ENCODE assay signal across 17 mouse cellular contexts in the genomic region with DNA sequence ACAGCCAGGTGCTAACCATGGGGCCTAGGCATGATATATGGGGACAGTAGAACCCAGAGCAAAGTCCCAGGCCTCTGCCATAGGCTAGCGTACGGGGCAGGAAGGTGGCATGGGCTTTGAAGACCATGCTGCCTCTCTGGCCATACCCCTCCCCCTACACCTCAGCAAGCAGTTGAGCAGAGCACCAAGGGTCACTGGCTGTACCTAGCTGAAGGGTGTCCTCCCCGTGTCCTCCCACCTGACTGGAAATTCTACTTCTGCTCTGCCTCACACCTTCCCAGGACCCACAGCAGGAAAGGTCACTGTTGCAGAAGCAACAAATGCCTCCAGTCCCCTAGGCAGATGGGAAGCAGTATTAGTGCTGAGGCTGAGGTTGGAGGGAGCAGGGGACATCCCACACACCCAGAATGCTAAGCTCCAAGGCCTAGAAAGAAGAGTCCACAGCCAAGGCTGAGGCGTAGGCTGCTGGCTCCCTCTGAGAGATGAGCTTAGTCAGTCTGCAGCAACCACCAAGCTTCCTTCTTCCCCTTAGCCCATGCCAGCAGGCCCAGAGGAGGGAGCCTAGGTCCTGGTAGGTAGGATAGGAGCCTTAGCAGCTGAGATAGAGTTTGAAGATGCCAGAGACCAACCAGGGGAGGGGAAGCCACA. TPM values are rescaled to one million over a fixed set of nuclear protein-coding genes. Genes with fewer than 3 reads are reported as not detected.
DNase-seq lines count a peak whose midpoint lies in the region; ATAC-seq and TF ChIP-seq lines count a peak whose summit lies in the region.
"Had no signal": no experiment of that assay in that cellular context is flagged by ENCODE, and none has a peak within 500 bp of the region (broad histone marks: within the 10 kb centered on the region; RNA-seq: fewer than 3 reads in every experiment).

No protein-coding gene starts in this region.

- H3K4me2 ChIP-seq in forebrain, embryonic 13.5 days, result no peak overlapping the region
- H3K4me2 ChIP-seq in forebrain, embryonic 14.5 days (ENCODE audit: low read length), result no peak overlapping the region
- 0 out of 2 replicates have a peak overlapping the region, but pooled peaks have one; percentile 10 for H3K4me2 ChIP-seq in kidney, embryonic 16.5 days (replicated peaks; ENCODE audit: low read depth, low read length)
- H3K4me2 ChIP-seq in embryonic facial prominence, embryonic 13.5 days, result no peak overlapping the region
- peak overlapping the region; percentile 98 for H3K4me2 ChIP-seq in liver, embryonic 14.5 days (ENCODE audit: low read depth)
- H3K4me2 ChIP-seq: embryonic facial prominence, embryonic 15.5 days; lung, embryonic 15.5 days had no signal

- no peak for TF ChIP-seq CTCF in liver, embryonic 14.5 days (IDR thresholded peaks at IDR 0.05; ENCODE audit: low read depth)

- H3K9ac ChIP-seq in forebrain, embryonic 13.5 days, result 0 out of 2 replicates have a peak overlapping the region, but pooled peaks have one; percentile 16
- H3K9ac ChIP-seq in forebrain, embryonic 14.5 days (ENCODE audit: low read length), result no peak overlapping the region
- H3K9ac ChIP-seq in kidney, embryonic 16.5 days (replicated peaks; ENCODE audit: low read length), result 0 out of 2 replicates have a peak overlapping the region, but pooled peaks have one; percentile 8
- peak overlapping the region; percentile 6; the same call in 1 of the 2 replicates for H3K9ac ChIP-seq in embryonic facial prominence, embryonic 13.5 days
- H3K9ac ChIP-seq in liver, embryonic 14.5 days (replicated peaks), result peak overlapping the region; percentile 32; the same call in 1 of the 2 replicates
- H3K9ac ChIP-seq: embryonic facial prominence, embryonic 15.5 days; hindbrain, embryonic 15.5 days; lung, embryonic 15.5 days had no signal

- H3K4me3 ChIP-seq in forebrain, embryonic 13.5 days, result no peak overlapping the region
- H3K4me3 ChIP-seq in forebrain, embryonic 14.5 days (ENCODE audit: low read depth, low read length), result no peak overlapping the region
- H3K4me3 ChIP-seq in kidney, embryonic 16.5 days (ENCODE audit: low read length), result no peak overlapping the region
- H3K4me3 ChIP-seq in embryonic facial prominence, embryonic 13.5 days, result no peak overlapping the region
- H3K4me3 ChIP-seq in liver, embryonic 14.5 days (ENCODE audit: insufficient read depth in 1 of 2, low read depth in 2 of 2, low read length in 2 of 2), result 0 out of 4 replicates have a peak overlapping the region, but pooled peaks have one; percentile 2 to 8
- H3K4me3 ChIP-seq: embryonic facial prominence, embryonic 15.5 days; hindbrain, embryonic 15.5 days; lung, embryonic 15.5 days had no signal

- no peak for TF ChIP-seq EP300 in liver, embryonic 14.5 days (IDR thresholded peaks at IDR 0.05; ENCODE audit: low read depth)

- DNase-seq in forebrain, embryonic 14.5 days (ENCODE audit: low spot score), result no peak
- no peak for DNase-seq in kidney, postnatal 10 days
- DNase-seq in liver, embryonic 14.5 days (ENCODE audit: low read depth in 3 of 3, low spot score in 3 of 3), result no peak
- DNase-seq in thymus, postnatal 14 days, result no peak
- no peak for DNase-seq in spleen, postnatal 10 days (ENCODE audit: low spot score in 2 of 2)
- DNase-seq: adrenal gland, postnatal 25 days; B cell, adult 2 months; cerebellum, adult 2 months; gastrocnemius, postnatal 14 days; layer of hippocampus, postnatal 36 days had no signal

- no peak overlapping the region for H3K27ac ChIP-seq in forebrain, embryonic 13.5 days
- H3K27ac ChIP-seq in forebrain, embryonic 14.5 days (ENCODE audit: low read depth, low read length), result no peak overlapping the region
- H3K27ac ChIP-seq in kidney, embryonic 16.5 days (ENCODE audit: low read length), result no peak overlapping the region
- H3K27ac ChIP-seq in embryonic facial prominence, embryonic 13.5 days, result no peak overlapping the region
- peak overlapping the region; percentile 82 for H3K27ac ChIP-seq in liver, embryonic 14.5 days
- H3K27ac ChIP-seq: embryonic facial prominence, embryonic 15.5 days; hindbrain, embryonic 15.5 days; lung, embryonic 15.5 days had no signal

- peaks cover 42% of the 10 kb centered on the region for H3K4me1 ChIP-seq in forebrain, embryonic 13.5 days
- H3K4me1 ChIP-seq in forebrain, embryonic 14.5 days (ENCODE audit: control insufficient read depth, insufficient read depth, low read length), result peaks cover 14% of the 10 kb centered on the region
- peaks cover 37% of the 10 kb centered on the region for H3K4me1 ChIP-seq in kidney, embryonic 16.5 days (ENCODE audit: insufficient read depth, low read length)
- peaks cover 38% of the 10 kb centered on the region for H3K4me1 ChIP-seq in embryonic facial prominence, embryonic 13.5 days
- peaks cover 52 to 57% of the 10 kb centered on the region in 2 experiments for H3K4me1 ChIP-seq in liver, embryonic 14.5 days (replicated peaks; ENCODE audit: control insufficient read depth in 2 of 2, insufficient read depth in 2 of 2, low read length in 1 of 2)

- no peak for ATAC-seq in forebrain, embryonic 13.5 days
- ATAC-seq in forebrain, embryonic 14.5 days, result no peak
- no peak for ATAC-seq in kidney, embryonic 16.5 days (ENCODE audit: low FRiP score, low TSS enrichment)
- ATAC-seq in embryonic facial prominence, embryonic 13.5 days (ENCODE audit: insufficient number of reproducible peaks, insufficient read depth, low FRiP score, low TSS enrichment, low read depth), result no peak
- ATAC-seq in liver, embryonic 14.5 days (ENCODE audit: insufficient read depth), result no peak
- ATAC-seq: midbrain, embryonic 16.5 days had no signal

- WGBS in forebrain, embryonic 13.5 days, result 95% methylated on average over 4 of the region's 4 CpGs
- WGBS in forebrain, embryonic 14.5 days, result 91% methylated on average over 4 of the region's 4 CpGs
- 67% methylated on average over 4 of the region's 4 CpGs for WGBS in kidney, embryonic 16.5 days
- WGBS in embryonic facial prominence, embryonic 13.5 days, result 84% methylated on average over 4 of the region's 4 CpGs
- 81% methylated on average over 4 of the region's 4 CpGs for WGBS in liver, embryonic 14.5 days (ENCODE audit: insufficient replicate concordance)

- peaks cover 45% of the 10 kb centered on the region for H3K36me3 ChIP-seq in forebrain, embryonic 13.5 days (ENCODE audit: poor library complexity, severe bottlenecking)
- peaks cover 17% of the 10 kb centered on the region for H3K36me3 ChIP-seq in forebrain, embryonic 14.5 days (ENCODE audit: control insufficient read depth, insufficient read depth, low read length)
- H3K36me3 ChIP-seq in kidney, embryonic 16.5 days (ENCODE audit: insufficient read depth, low read length), result peaks cover 22% of the 10 kb centered on the region
- peaks cover 43% of the 10 kb centered on the region for H3K36me3 ChIP-seq in embryonic facial prominence, embryonic 13.5 days
- peaks cover 26% of the 10 kb centered on the region for H3K36me3 ChIP-seq in liver, embryonic 14.5 days (replicated peaks; ENCODE audit: control insufficient read depth, insufficient read depth, low read depth)

- no peaks in the 10 kb centered on the region for H3K27me3 ChIP-seq in forebrain, embryonic 13.5 days
- no peaks in the 10 kb centered on the region for H3K27me3 ChIP-seq in forebrain, embryonic 14.5 days (replicated peaks; ENCODE audit: control insufficient read depth, insufficient read depth, low read length)
- no peaks in the 10 kb centered on the region for H3K27me3 ChIP-seq in kidney, embryonic 16.5 days (ENCODE audit: insufficient read depth, low read length)
- H3K27me3 ChIP-seq in embryonic facial prominence, embryonic 13.5 days, result no peaks in the 10 kb centered on the region
- H3K27me3 ChIP-seq in liver, embryonic 14.5 days (ENCODE audit: control insufficient read depth, insufficient read depth, low read length), result no peaks in the 10 kb centered on the region
- H3K27me3 ChIP-seq: embryonic facial prominence, embryonic 15.5 days; hindbrain, embryonic 15.5 days; lung, embryonic 15.5 days had no signal

- H3K9me3 ChIP-seq in forebrain, embryonic 13.5 days (replicated peaks), result no peaks in the 10 kb centered on the region
- H3K9me3 ChIP-seq in forebrain, embryonic 14.5 days (replicated peaks; ENCODE audit: control insufficient read depth, low read length), result no peaks in the 10 kb centered on the region
- H3K9me3 ChIP-seq in kidney, embryonic 16.5 days (ENCODE audit: low read length), result no peaks in the 10 kb centered on the region
- H3K9me3 ChIP-seq in embryonic facial prominence, embryonic 13.5 days, result no peaks in the 10 kb centered on the region
- no peaks in the 10 kb centered on the region for H3K9me3 ChIP-seq in liver, embryonic 14.5 days (ENCODE audit: control insufficient read depth, low read length)
- H3K9me3 ChIP-seq: embryonic facial prominence, embryonic 15.5 days; hindbrain, embryonic 15.5 days; lung, embryonic 15.5 days had no signal

RNA-seq across cellular contexts. Expression of a gene that starts 4.0 kb away (rescaled TPM):
- polyA plus RNA-seq in forebrain, embryonic 13.5 days (2015; fragmentation: Nextera tagmentation; extraction: Ambion mirVana), result 98.0 and 114 TPM in 2 replicates
- polyA plus RNA-seq in forebrain, embryonic 14.5 days (2014; fragmentation: Nextera tagmentation; extraction: Ambion mirVana), result 77.0 and 91.6 TPM in 2 replicates
- polyA plus RNA-seq in kidney, embryonic 16.5 days (2015; fragmentation: Nextera tagmentation; extraction: Ambion mirVana), result 190 and 194 TPM in 2 replicates
- 140 and 145 TPM in 2 replicates for polyA plus RNA-seq in embryonic facial prominence, embryonic 13.5 days (2015; fragmentation: Nextera tagmentation; extraction: Ambion mirVana)
- polyA plus RNA-seq in liver, embryonic 14.5 days (2012; rRNA removed), result 41.7 and 46.7 TPM in 2 replicates
- polyA plus RNA-seq in liver, embryonic 14.5 days (2014; fragmentation: Nextera tagmentation; extraction: Ambion mirVana), result 63.1 and 66.8 TPM in 2 replicates

RNA-seq across cellular contexts. Expression of a gene that starts 27.6 kb away (rescaled TPM):
- polyA plus RNA-seq in forebrain, embryonic 13.5 days (2015; fragmentation: Nextera tagmentation; extraction: Ambion mirVana), result 26.7 and 36.1 TPM in 2 replicates
- polyA plus RNA-seq in forebrain, embryonic 14.5 days (2014; fragmentation: Nextera tagmentation; extraction: Ambion mirVana), result 31.0 and 35.0 TPM in 2 replicates
- polyA plus RNA-seq in kidney, embryonic 16.5 days (2015; fragmentation: Nextera tagmentation; extraction: Ambion mirVana), result 33.9 and 34.2 TPM in 2 replicates
- 28.6 and 31.7 TPM in 2 replicates for polyA plus RNA-seq in embryonic facial prominence, embryonic 13.5 days (2015; fragmentation: Nextera tagmentation; extraction: Ambion mirVana)
- 4.5 and 4.7 TPM in 2 replicates for polyA plus RNA-seq in liver, embryonic 14.5 days (2012; rRNA removed)
- polyA plus RNA-seq in liver, embryonic 14.5 days (2014; fragmentation: Nextera tagmentation; extraction: Ambion mirVana), result 4.2 and 4.5 TPM in 2 replicates

RNA-seq across cellular contexts. Expression of a gene that starts 35.6 kb away (rescaled TPM):
- polyA plus RNA-seq in forebrain, embryonic 13.5 days (2015; fragmentation: Nextera tagmentation; extraction: Ambion mirVana), result 1.4 and 1.6 TPM in 2 replicates
- 1.4 and 2.8 TPM in 2 replicates for polyA plus RNA-seq in forebrain, embryonic 14.5 days (2014; fragmentation: Nextera tagmentation; extraction: Ambion mirVana)
- 0.59 and 0.95 TPM in 2 replicates for polyA plus RNA-seq in kidney, embryonic 16.5 days (2015; fragmentation: Nextera tagmentation; extraction: Ambion mirVana)
- polyA plus RNA-seq in embryonic facial prominence, embryonic 13.5 days (2015; fragmentation: Nextera tagmentation; extraction: Ambion mirVana), result 0.21 and 0.44 TPM in 2 replicates
- 1.1 TPM in 2 replicates for polyA plus RNA-seq in liver, embryonic 14.5 days (2012; rRNA removed)
- polyA plus RNA-seq in liver, embryonic 14.5 days (2014; fragmentation: Nextera tagmentation; extraction: Ambion mirVana), result 1.4 and 1.5 TPM in 2 replicates

RNA-seq across cellular contexts. Expression of a gene that starts 35.8 kb away (rescaled TPM):
- not detected in 2 replicates for polyA plus RNA-seq in forebrain, embryonic 13.5 days (2015; fragmentation: Nextera tagmentation; extraction: Ambion mirVana)
- not detected in 2 replicates for polyA plus RNA-seq in forebrain, embryonic 14.5 days (2014; fragmentation: Nextera tagmentation; extraction: Ambion mirVana)
- polyA plus RNA-seq in kidney, embryonic 16.5 days (2015; fragmentation: Nextera tagmentation; extraction: Ambion mirVana), result 0.49 and 1.2 TPM in 2 replicates
- 0.44 and 0.56 TPM in 2 replicates for polyA plus RNA-seq in embryonic facial prominence, embryonic 13.5 days (2015; fragmentation: Nextera tagmentation; extraction: Ambion mirVana)
- polyA plus RNA-seq in liver, embryonic 14.5 days (2012; rRNA removed), result 0.08 TPM in 1 of 2 replicates, not detected in the other
- polyA plus RNA-seq in liver, embryonic 14.5 days (2014; fragmentation: Nextera tagmentation; extraction: Ambion mirVana), result not detected in 2 replicates
- polyA plus RNA-seq: hindbrain, embryonic 15.5 days; midbrain, embryonic 16.5 days had no signal

RNA-seq across cellular contexts. Expression of a gene that starts 37.5 kb away (rescaled TPM):
- polyA plus RNA-seq in forebrain, embryonic 13.5 days (2015; fragmentation: Nextera tagmentation; extraction: Ambion mirVana), result 0.18 TPM in 1 of 2 replicates, not detected in the other
- 0.07 and 0.14 TPM in 2 replicates for polyA plus RNA-seq in forebrain, embryonic 14.5 days (2014; fragmentation: Nextera tagmentation; extraction: Ambion mirVana)
- polyA plus RNA-seq in kidney, embryonic 16.5 days (2015; fragmentation: Nextera tagmentation; extraction: Ambion mirVana), result 1.7 and 2.1 TPM in 2 replicates
- polyA plus RNA-seq in embryonic facial prominence, embryonic 13.5 days (2015; fragmentation: Nextera tagmentation; extraction: Ambion mirVana), result 0.39 and 0.59 TPM in 2 replicates
- polyA plus RNA-seq in liver, embryonic 14.5 days (2012; rRNA removed), result not detected in 2 replicates
- not detected in 2 replicates for polyA plus RNA-seq in liver, embryonic 14.5 days (2014; fragmentation: Nextera tagmentation; extraction: Ambion mirVana)

Comparison
In these comparisons a context has a peak if more than half of its experiments do, and no peak if none do; other contexts are left out.
1. H3K4me2 ChIP-seq: peak in kidney, embryonic 16.5 days (single experiment) and liver, embryonic 14.5 days (single experiment); none in forebrain, embryonic 13.5 days (single experiment), forebrain, embryonic 14.5 days (single experiment) and embryonic facial prominence, embryonic 13.5 days (single experiment).
2. H3K4me3 ChIP-seq: peak in liver, embryonic 14.5 days (2 of 2); none in forebrain, embryonic 13.5 days (single experiment), forebrain, embryonic 14.5 days (single experiment), kidney, embryonic 16.5 days (single experiment) and embryonic facial prominence, embryonic 13.5 days (single experiment).